Mouse (Mus musculus) gastrocnemius, postnatal 4 days (tissue): ENCODE measurements around the gene Zfp72. TPM values are rescaled to one million over a fixed set of nuclear protein-coding genes. Genes with fewer than 3 reads are reported as not detected.

Experiments
- DNase-seq, 2 experiments: peaks; one replicate each; pipeline ENCODE4 v3.0.0; 2021 to 2022; ENCODE audit warnings: low spot score in 2 of 2, mixed read lengths in 2 of 2
- long read RNA-seq, 2 experiments: library from polyadenylated mRNA; stranded (forward); transcript quantifications; one replicate each; pipeline ENCODE4 v2.0.0; 2021
- microRNA-seq: library from miRNA; unstranded; fragments of <30 nt; microRNA quantifications from one replicate; pipeline ENCODE4 v1.2.0, GENCODE M21; 2021
- total RNA-seq, 2 experiments: library from RNA; stranded (reverse); gene quantifications; 2 replicates each; pipeline ENCODE4 v1.2.3; 2021

Gene Zfp72
- total RNA-seq: 1 to 10 TPM; 1.6 to 2.1 TPM
- long read RNA-seq, experiment 1, partial matches to known transcripts: 0 of 1 reads
- long read RNA-seq, experiment 1, other reads (novel, unspliced or antisense): 1 of 1 reads
- long read RNA-seq, experiment 2, full-length matches to known transcripts: 1 of 3 reads
- long read RNA-seq, experiment 2, partial matches to known transcripts: 0 of 3 reads
- long read RNA-seq, experiment 2, other reads (novel, unspliced or antisense): 2 of 3 reads

DNA sequence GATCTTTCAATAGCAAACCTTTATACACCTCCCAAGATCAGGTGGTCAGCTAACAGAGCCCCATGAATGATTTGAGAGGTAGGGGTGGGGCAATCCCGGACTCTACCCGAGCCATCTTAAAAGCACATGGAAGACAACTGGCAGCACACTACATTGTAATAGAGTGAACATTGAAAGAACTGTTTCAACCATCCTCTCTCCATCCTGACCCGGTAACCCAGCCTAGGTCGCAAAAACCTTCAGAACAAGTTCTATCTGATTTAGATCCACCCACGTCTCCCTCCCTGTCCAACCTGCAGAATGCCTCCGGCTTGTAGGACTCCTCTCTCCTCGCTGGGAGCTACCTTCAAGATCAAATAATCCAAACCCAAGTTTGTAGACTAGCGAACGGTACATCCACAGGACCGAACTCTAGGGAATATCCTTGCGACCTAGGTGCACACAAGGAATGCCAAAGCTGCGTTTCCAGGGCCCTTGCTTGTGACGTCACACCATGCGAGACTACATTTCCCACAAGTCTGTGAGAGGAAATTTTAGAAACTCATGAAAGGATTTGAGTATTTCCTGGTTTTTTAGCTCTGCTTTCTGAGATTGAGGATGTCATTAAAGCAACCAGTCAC, at the start of gene Zfp72:
Gene Zfp72 (minus strand): TSS at position 466 of the 620 bp plus-strand sequence.
- DNase-seq: peak in 1 of 2 experiments; percentile 56

DNA sequence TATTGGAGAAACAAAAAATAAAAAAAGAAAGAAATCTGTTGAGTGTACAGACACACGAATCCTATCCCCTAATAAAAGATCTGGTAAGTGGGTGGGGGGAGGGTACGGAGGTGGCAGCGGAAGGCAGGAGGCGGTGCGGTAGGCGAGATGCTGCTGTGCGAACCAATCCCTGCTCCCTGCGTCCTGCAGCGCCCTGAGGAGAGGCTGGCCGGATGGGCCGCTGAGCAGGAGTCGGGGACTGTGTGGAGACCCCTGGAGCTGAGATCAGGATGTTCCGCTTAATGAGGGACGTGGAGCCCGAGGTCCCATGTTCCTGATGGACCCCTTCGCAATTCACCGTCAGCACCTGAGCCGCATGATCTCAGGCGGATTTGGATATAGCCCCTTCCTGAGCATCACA, 49.3 kb upstream of the Zfp72 start:
- no peak for DNase-seq

GRCm38 (mm10) chr13:74399298-74399839, 8.7 kb upstream of the Zfp72 start, which contains the start of gene Ftl1-ps1:
Gene Ftl1-ps1, plus strand, starts transcription at chr13:74399694.
- no peak for DNase-seq

- DNase-seq: no peak
Measured at GRCm38 (mm10) chr13:74391156-74391555, 520 bp upstream of the Zfp72 start.

DNA sequence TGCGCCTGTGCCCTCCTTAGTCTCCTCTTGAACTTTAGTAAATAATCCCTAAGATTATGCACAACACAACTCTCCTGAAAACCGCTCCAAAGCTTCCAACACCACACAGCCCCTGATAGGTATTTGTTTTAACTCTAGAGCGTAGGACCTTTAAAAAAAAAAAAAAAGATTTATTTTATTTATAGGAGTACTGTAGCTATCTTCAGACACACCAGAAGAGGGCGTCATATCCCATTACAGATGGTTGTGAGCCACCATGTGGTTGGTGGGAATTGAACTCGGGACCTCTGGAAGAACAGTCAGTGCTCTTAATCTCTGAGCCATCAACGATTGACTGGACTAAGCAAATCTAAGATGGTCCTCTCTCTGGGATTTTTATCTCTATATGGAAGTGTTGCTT, 906 bp downstream of the Zfp72 start:
- no peak for DNase-seq

DNA sequence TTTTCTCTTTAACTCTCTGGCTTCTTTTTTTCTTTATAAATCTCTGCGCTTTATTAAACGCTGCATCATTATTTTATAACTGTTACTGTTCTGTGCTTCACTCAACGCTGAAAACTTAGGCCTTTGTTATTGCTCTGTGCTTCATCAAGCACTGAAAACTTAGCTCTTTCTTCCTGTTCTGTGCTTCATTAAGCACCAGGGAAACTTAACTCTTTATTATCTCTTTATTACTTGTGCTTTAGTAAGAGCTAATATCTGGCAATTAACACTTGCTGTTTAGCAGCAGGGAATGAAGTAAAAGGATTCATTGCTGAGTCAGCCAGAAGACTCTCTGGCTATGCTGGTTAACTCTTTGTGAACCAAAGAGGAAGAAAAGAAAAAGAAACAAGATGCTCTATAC, 8.3 kb downstream of the Zfp72 start:
- no peak for DNase-seq

DNA sequence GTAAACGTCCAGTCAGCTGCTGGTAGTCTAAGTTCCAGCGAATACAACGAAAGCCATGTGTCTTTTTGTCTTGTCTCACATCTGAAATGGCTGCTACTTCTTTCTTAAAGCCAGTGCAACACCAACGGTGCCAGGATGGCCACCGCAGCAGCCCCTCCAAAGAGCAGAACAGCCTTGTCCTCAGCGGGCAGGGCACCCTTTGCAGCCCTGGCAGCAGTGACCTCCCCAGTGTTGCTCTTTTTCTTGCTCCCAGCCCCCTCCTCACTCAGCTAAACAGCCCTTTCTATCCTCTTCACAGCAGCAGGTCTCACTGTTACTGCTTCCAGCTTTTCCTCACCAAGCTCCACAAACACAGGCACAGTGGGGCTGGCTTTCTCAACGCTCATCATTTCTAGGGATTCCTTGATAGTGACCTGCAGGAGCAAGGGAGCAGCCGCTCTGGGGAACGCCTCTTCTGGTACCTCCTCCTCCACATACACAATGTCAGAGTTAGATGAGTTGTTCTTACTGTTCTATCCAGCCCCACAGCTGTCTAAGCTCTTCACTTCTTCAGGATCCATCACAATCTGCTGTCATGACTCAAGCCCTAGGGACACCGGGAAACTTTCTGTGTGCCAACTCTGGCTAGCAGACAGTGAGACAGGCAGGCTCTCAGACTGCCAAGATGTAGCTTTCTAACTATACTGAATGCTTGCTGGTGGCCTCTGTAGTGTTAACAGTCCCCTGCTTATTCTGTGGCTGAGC, 8.9 kb downstream of the Zfp72 start:
- DNase-seq: no peak

DNA sequence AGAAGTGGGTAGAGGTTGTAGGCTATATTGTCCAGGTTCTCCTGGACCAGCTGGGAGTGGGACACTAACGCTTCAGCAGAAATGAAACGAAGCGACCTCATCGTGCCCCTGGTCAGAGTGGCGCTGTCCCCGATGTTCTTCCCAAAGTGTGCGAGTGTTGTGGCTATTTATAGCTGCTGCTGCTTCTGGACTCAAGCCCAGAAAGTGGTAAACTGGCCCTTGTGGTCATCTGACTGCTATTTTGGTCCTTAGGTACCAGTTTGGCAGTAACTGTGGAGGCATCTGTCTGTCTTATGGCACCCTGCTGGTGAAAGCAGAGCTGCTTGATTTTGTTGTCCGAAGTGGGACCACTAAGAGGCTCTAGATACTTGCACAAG, 26.8 kb downstream of the Zfp72 start, which contains the start of gene Lrrc14b:
Gene Lrrc14b (minus strand): TSS at position 147 of the 377 bp plus-strand sequence.
- DNase-seq: peak in 1 of 2 experiments; percentile 16

DNA sequence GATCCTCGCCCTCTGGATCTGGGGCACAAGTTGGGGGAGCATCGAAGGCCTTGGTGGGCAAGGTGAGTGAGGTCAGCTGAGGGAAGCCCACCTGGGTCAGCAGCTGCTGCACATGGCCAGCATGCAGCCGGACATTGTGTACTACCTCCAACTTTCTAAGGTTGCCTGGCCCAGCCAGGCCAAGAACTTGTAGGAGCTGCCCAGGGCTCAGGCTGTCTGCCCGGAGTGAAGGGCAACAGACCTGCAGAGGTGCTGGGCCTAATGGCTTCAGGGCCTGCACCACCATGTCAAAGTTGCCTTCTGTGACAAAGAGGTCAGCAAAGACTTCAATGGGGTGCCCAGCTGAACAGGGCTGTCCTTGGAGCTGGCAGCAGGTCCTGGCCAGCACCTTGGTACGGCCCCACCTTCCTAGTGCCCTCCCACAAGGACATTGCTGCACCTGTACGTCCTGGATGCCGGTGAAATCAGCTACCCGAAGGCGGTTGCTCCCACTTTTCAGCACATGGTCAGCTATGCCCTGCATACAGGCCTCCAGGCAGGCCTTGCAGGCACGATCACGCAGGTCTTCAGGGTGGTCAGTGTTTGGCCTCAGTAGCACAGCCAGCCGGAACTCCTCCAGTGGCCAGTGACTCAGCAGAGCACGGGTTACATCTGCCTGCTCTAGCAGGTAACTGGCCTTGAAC, 27.3 kb downstream of the Zfp72 start:
- peak in 1 of 2 experiments; percentile 13 for DNase-seq

GRCm38 (mm10) chr13:74362218-74362617, 28.4 kb downstream of the Zfp72 start:
- DNase-seq: no peak

- DNase-seq: no peak
Measured at GRCm38 (mm10) chr13:74356491-74356890, 34.1 kb downstream of the Zfp72 start.

GRCm38 (mm10) chr13:74350435-74350906, 40.2 kb downstream of the Zfp72 start:
- DNase-seq: no peak

GRCm38 (mm10) chr13:74349566-74350434, 40.8 kb downstream of the Zfp72 start, which contains the start of the genes Sdha and Ccdc127:
Gene Sdha, minus strand, starts transcription at chr13:74350280.
Gene Ccdc127, plus strand, starts transcription at chr13:74350309.
- DNase-seq: peak; percentile 95 to 97

- DNase-seq: peak in 1 of 2 experiments; percentile 17
Measured at GRCm38 (mm10) chr13:74341036-74341435, 49.6 kb downstream of the Zfp72 start.

DNA sequence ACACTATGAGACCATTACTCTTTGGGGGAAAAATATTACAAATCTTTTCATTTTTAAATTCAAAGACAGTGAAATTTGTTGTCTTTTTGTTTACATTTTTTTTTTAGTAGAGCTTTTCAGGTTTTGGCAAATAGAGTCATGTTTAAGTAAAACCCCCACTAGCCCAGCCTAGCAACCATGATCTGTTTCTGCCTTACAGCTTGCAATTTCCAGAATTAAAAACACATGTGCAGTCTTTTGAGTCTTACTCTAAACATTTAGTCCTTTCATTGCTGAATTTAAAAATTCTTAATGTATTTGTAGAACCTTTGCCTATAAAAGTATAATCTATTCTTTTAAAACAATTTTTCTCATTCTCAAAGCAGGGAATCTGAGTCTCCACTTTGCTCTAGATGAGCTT, 61.3 kb downstream of the Zfp72 start:
- no peak for DNase-seq

Small RNAs within 50 kb of the gene (microRNA-seq; reads per million reads assigned to microRNA genes)
- gene Mir692-3: not detected

Other genes with a start within 250 kb of the Zfp72 start
- gene Exoc3, start 182.1 kb downstream of the Zfp72 start, total RNA-seq: 10 to 100 TPM; 39.0 to 43.5 TPM
- under 1 TPM; 0.22 to 0.39 TPM for gene Ahrr, start 98.5 kb downstream of the Zfp72 start, total RNA-seq
- gene Pdcd6, start 73.3 kb downstream of the Zfp72 start, total RNA-seq: 10 to 100 TPM; 41.8 to 42.4 TPM
- 100 to 1,000 TPM; 396 to 440 TPM for gene Sdha, start 40.6 kb downstream of the Zfp72 start, total RNA-seq
- 10 to 100 TPM; 47.7 to 51.1 TPM for gene Ccdc127, start 40.5 kb downstream of the Zfp72 start, total RNA-seq
- 10 to 100 TPM; 33.2 to 39.0 TPM for gene Lrrc14b, start 26.8 kb downstream of the Zfp72 start, total RNA-seq
- 100 to 1,000 TPM; 369 to 414 TPM for gene Ftl1-ps1, start 8.9 kb upstream of the Zfp72 start, total RNA-seq
- 1 to 10 TPM; 8.3 to 8.8 TPM for gene Zfp825, start 103.2 kb upstream of the Zfp72 start, total RNA-seq
- 10 to 100 TPM; 15.7 to 20.8 TPM for gene Erap1, start 248.7 kb upstream of the Zfp72 start, total RNA-seq